Mouse (Mus musculus) erythroblast, embryonic 14.5 days (primary cell): ENCODE measurements around the gene Fut1. TPM values are rescaled to one million over a fixed set of nuclear protein-coding genes. Genes with fewer than 3 reads are reported as not detected.
"Not testable (repeated sequence)": the region's sequence is repeated elsewhere in the genome, so short reads cannot be mapped to it uniquely, and the experiment has no call there.

ENCODE experiments used
- H3K27me3 ChIP-seq: 2 replicates; pipeline ENCODE4 v1.6.1; 2012; ENCODE audit warnings: inconsistent platforms; ENCODE audit not compliant: control insufficient read depth
- H3K36me3 ChIP-seq: 2 replicates; pipeline ENCODE4 v1.6.1; 2012; ENCODE audit warnings: mild to moderate bottlenecking, inconsistent platforms; ENCODE audit not compliant: control insufficient read depth
- H3K4me1 ChIP-seq: 2 replicates; pipeline ENCODE4 v1.6.1; 2012; ENCODE audit warnings: inconsistent platforms; ENCODE audit not compliant: control insufficient read depth
- H3K4me3 ChIP-seq: replicated peaks from 2 replicates; pipeline ENCODE3; 2012; ENCODE audit warnings: moderate library complexity, mild to moderate bottlenecking, inconsistent platforms
- H3K9me3 ChIP-seq: 2 replicates; pipeline ENCODE4 v1.6.1; 2012; ENCODE audit warnings: low read length, inconsistent platforms, mixed read lengths; ENCODE audit not compliant: control insufficient read depth
- GATA1 ChIP-seq: IDR thresholded peaks from 2 replicates; pipeline ENCODE4 v1.6.1; 2012; ENCODE audit warnings: low read length, inconsistent platforms, mixed read lengths
- TAL1 ChIP-seq: IDR thresholded peaks from 3 replicates; pipeline ENCODE4 v1.6.1; 2012; ENCODE audit warnings: low read length, inconsistent platforms, mixed read lengths
- polyA plus RNA-seq: library from polyadenylated mRNA; stranded (reverse); fragments of >175 nt; gene quantifications from 2 replicates; pipeline ENCODE4 v1.2.3, GENCODE M21; 2012

Fut1 gene
- polyA plus RNA-seq, 1 experiment: not detected

GRCm38 (mm10) chr7:45660746-45661478, 43.8 kb downstream of the Fut1 start:
- no peaks in the 10 kb centered on the region for H3K36me3 ChIP-seq
- no peak overlapping the region for H3K4me3 ChIP-seq
- H3K9me3 ChIP-seq: no peaks in the 10 kb centered on the region
- TF ChIP-seq TAL1: no peak
- TF ChIP-seq GATA1: no peak
- H3K27me3 ChIP-seq: peaks cover 4% of the 10 kb centered on the region; the same call in 1 of the 2 replicates
- no peaks in the 10 kb centered on the region for H3K4me1 ChIP-seq

- not testable (repeated sequence) for H3K4me3 ChIP-seq, H3K27me3 ChIP-seq, H3K4me1 ChIP-seq, H3K36me3 ChIP-seq, H3K9me3 ChIP-seq
Observed at GRCm38 (mm10) chr7:45661702-45662101, 44.6 kb downstream of the Fut1 start.

- H3K9me3 ChIP-seq: peaks cover 6% of the 10 kb centered on the region
- no peak overlapping the region for H3K4me3 ChIP-seq
- H3K36me3 ChIP-seq: no peaks in the 10 kb centered on the region
- H3K27me3 ChIP-seq: peaks cover 4% of the 10 kb centered on the region; the same call in 1 of the 2 replicates
- H3K4me1 ChIP-seq: no peaks in the 10 kb centered on the region
- TF ChIP-seq GATA1: no peak
- no peak for TF ChIP-seq TAL1
Observed at GRCm38 (mm10) chr7:45665303-45666138, 48.4 kb downstream of the Fut1 start.

GRCm38 (mm10) chr7:45666161-45666560, 49.1 kb downstream of the Fut1 start, which contains the start of gene Fut2:
TSS of gene Fut2 (minus strand) at chr7:45666394.
- no peaks in the 10 kb centered on the region for H3K36me3 ChIP-seq
- no peaks in the 10 kb centered on the region for H3K4me1 ChIP-seq
- TF ChIP-seq GATA1 (no peak), TAL1 (no peak)
- peaks cover 6% of the 10 kb centered on the region for H3K9me3 ChIP-seq
- peaks cover 4% of the 10 kb centered on the region; the same call in 1 of the 2 replicates for H3K27me3 ChIP-seq
- H3K4me3 ChIP-seq: no peak within 1 kb of the TSS

- no peaks in the 10 kb centered on the region for H3K4me1 ChIP-seq
- no peak for TF ChIP-seq GATA1
- TF ChIP-seq TAL1: no peak
- peaks cover 6% of the 10 kb centered on the region for H3K9me3 ChIP-seq
- no peaks in the 10 kb centered on the region for H3K36me3 ChIP-seq
- H3K4me3 ChIP-seq: no peak overlapping the region
- peaks cover 4% of the 10 kb centered on the region; the same call in 1 of the 2 replicates for H3K27me3 ChIP-seq
Observed at GRCm38 (mm10) chr7:45667761-45668160, 50.7 kb downstream of the Fut1 start.

- peaks cover 4% of the 10 kb centered on the region; the same call in 1 of the 2 replicates for H3K27me3 ChIP-seq
- no peak overlapping the region for H3K4me3 ChIP-seq
- TF ChIP-seq GATA1 (no peak), TAL1 (no peak)
- H3K9me3 ChIP-seq: peaks cover 6% of the 10 kb centered on the region
- no peaks in the 10 kb centered on the region for H3K4me1 ChIP-seq
- no peaks in the 10 kb centered on the region for H3K36me3 ChIP-seq
Observed at GRCm38 (mm10) chr7:45668921-45669320, 51.8 kb downstream of the Fut1 start.

Other genes starting within 250 kb of the Fut1 start
- gene Lin7b, start 246.7 kb upstream of the Fut1 start, polyA plus RNA-seq: 0.18 TPM in 1 of 2 replicates, not detected in the other
- 68.0 and 79.6 TPM in 2 replicates for gene Snrnp70, start 221.5 kb upstream of the Fut1 start, polyA plus RNA-seq
- gene Kcna7, start 211.6 kb upstream of the Fut1 start, polyA plus RNA-seq: not detected in 2 replicates
- not detected in 2 replicates for gene Ntf5, start 203.6 kb upstream of the Fut1 start, polyA plus RNA-seq
- gene Lhb, start 196.5 kb upstream of the Fut1 start, polyA plus RNA-seq: not detected in 2 replicates
- gene Gys1, start 182.4 kb upstream of the Fut1 start, polyA plus RNA-seq: 0.09 and 0.12 TPM in 2 replicates
- gene Ruvbl2, start 179.2 kb upstream of the Fut1 start, polyA plus RNA-seq: 15.2 and 15.3 TPM in 2 replicates
- 3,659 and 3,743 TPM in 2 replicates for gene Ftl1, start 157.4 kb upstream of the Fut1 start, polyA plus RNA-seq
- gene Bax, start 150.4 kb upstream of the Fut1 start, polyA plus RNA-seq: 24.4 and 25.7 TPM in 2 replicates
- 0.03 and 0.08 TPM in 2 replicates for gene Tulp2, start 135.4 kb upstream of the Fut1 start, polyA plus RNA-seq
- gene Gm45808, start 130.5 kb upstream of the Fut1 start, polyA plus RNA-seq: not detected in 2 replicates
- 0.01 and 0.02 TPM in 2 replicates for gene Dhdh, start 128.5 kb upstream of the Fut1 start, polyA plus RNA-seq
- 54.7 and 66.6 TPM in 2 replicates for gene Nucb1, start 106.9 kb upstream of the Fut1 start, polyA plus RNA-seq
- 543 and 840 TPM in 2 replicates for gene Ppp1r15a, start 91.0 kb upstream of the Fut1 start, polyA plus RNA-seq
- 0.42 and 1.0 TPM in 2 replicates for gene Plekha4, start 91.0 kb upstream of the Fut1 start, polyA plus RNA-seq
- gene Hsd17b14, start 62.4 kb upstream of the Fut1 start, polyA plus RNA-seq: 0.31 and 0.50 TPM in 2 replicates
- 1.1 and 2.6 TPM in 2 replicates for gene Bcat2, start 47.1 kb upstream of the Fut1 start, polyA plus RNA-seq
- gene Fgf21, start 1.8 kb upstream of the Fut1 start, polyA plus RNA-seq: not detected in 2 replicates
- gene Izumo1, start 4.5 kb downstream of the Fut1 start, polyA plus RNA-seq: 0.05 TPM in 1 of 2 replicates, not detected in the other
- 0.04 and 0.06 TPM in 2 replicates for gene Rasip1, start 10.2 kb downstream of the Fut1 start, polyA plus RNA-seq
- not detected in 2 replicates for gene Mamstr, start 22.7 kb downstream of the Fut1 start, polyA plus RNA-seq
- 0.09 TPM in 1 of 2 replicates, not detected in the other for gene Fut2, start 49.1 kb downstream of the Fut1 start, polyA plus RNA-seq
- gene Ntn5, start 66.7 kb downstream of the Fut1 start, polyA plus RNA-seq: not detected in 2 replicates
- gene Sec1, start 77.1 kb downstream of the Fut1 start, polyA plus RNA-seq: not detected in 2 replicates
- not detected in 2 replicates for gene Car11, start 82.6 kb downstream of the Fut1 start, polyA plus RNA-seq
- gene Dbp, start 87.8 kb downstream of the Fut1 start, polyA plus RNA-seq: 0.07 TPM in 2 replicates
- gene Rpl18, start 98.2 kb downstream of the Fut1 start, polyA plus RNA-seq: 1,232 and 1,322 TPM in 2 replicates
- gene Sphk2, start 100.7 kb downstream of the Fut1 start, polyA plus RNA-seq: 5.1 and 5.7 TPM in 2 replicates
- 0.03 and 0.11 TPM in 2 replicates for gene Fam83e, start 103.9 kb downstream of the Fut1 start, polyA plus RNA-seq
- not detected in 2 replicates for gene Spaca4, start 108.5 kb downstream of the Fut1 start, polyA plus RNA-seq
- gene Lmtk3, start 166.4 kb downstream of the Fut1 start, polyA plus RNA-seq: 0.01 and 0.04 TPM in 2 replicates
- 0.04 TPM in 1 of 2 replicates, not detected in the other for gene Sult2b1, start 167.4 kb downstream of the Fut1 start, polyA plus RNA-seq
- gene Cyth2, start 197.3 kb downstream of the Fut1 start, polyA plus RNA-seq: 21.7 and 22.4 TPM in 2 replicates
- gene Kcnj14, start 207.5 kb downstream of the Fut1 start, polyA plus RNA-seq: 0.02 and 0.04 TPM in 2 replicates
- gene Grwd1, start 213.7 kb downstream of the Fut1 start, polyA plus RNA-seq: 1.1 and 1.4 TPM in 2 replicates